Mouse (Mus musculus) spleen, adult 18-20 months (tissue): ENCODE measurements at regions not wholly inside any gene's neighbourhood (a gene's known extent, or its start where the extent isn't known, plus 50 kb on each side); places are given as distances from the start of the nearest gene placed in this dataset.

Source experiments
- DNase-seq, 2 experiments: peaks; one replicate each; pipeline ENCODE4 v3.0.0; 2022; ENCODE audit warnings: mixed read lengths in 2 of 2

GRCm38 (mm10) chr15:51264599-51265163 is 2620.0 kb upstream of the Gm7489 start:
- DNase-seq = no peak

DNA sequence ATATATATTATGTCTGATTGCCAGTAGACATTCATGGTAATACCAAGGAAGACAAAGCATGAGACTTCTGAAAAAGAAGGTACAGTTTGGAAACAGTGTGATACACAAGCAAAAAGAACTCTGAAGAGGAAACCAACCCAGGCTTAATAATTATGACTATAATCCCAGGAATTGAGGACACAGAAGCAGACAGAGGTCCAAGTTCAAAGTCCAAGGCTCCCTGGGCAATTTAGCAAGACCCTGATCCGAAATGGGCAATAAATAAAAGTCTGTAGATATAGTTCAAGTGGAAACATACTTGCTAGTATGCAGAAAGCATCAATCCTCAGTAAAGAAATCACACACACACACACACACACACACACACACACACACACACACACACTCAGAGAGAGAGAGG is 2618.7 kb upstream of the Gm7489 start:
- no peak for DNase-seq

- no peak for DNase-seq
These were observed 2612.9 kb upstream of the Gm7489 start for GRCm38 (mm10) chr15:51271632-51272312.

- DNase-seq = no peak
These were observed 2599.4 kb upstream of the Gm7489 start for GRCm38 (mm10) chr15:51285334-51285733.

DNA sequence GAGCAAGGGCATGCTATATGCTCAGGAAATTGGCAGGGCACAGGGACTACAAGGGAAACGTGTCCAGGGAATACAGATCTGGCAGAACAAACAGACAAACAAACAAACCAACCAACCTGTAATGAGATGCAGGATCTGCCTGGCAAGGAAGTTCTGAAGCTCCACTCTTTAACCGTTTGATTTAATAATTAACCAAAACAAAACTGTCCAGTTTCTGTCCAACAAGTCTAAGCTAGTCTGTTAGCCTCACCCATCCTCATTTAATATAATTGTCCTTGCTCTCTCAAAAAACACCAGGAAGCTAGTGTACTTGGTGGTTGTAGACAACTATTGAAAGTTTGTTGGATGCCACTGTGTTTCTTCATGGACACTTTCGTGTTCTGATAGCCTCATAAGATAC is 2598.4 kb upstream of the Gm7489 start:
- no peak for DNase-seq

DNA sequence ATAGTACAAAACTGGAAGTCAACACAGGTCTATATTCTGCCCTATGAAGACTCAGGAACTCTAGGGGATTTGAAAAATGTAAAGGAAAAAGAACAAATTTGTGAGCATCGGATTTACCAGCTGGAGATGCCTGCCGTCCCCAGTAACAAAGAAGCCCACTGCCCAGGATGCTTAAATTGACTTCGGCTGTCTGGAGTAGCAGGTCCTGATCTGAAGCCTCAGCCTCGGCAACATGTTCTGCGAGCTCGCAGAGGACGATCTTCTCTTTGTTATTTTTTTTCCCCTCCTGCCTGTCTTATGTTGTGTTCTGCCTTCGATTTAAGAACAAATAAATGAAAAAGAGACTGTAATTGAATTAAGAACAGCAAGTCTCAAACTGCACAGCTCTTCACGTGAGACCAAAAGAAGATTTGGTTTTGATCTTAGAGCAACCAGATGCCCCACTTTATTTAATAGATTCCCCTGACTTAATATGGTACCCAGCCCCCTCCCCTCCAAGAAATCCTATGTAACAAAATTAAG is 2595.7 kb upstream of the Gm7489 start:
- no peak for DNase-seq

DNA sequence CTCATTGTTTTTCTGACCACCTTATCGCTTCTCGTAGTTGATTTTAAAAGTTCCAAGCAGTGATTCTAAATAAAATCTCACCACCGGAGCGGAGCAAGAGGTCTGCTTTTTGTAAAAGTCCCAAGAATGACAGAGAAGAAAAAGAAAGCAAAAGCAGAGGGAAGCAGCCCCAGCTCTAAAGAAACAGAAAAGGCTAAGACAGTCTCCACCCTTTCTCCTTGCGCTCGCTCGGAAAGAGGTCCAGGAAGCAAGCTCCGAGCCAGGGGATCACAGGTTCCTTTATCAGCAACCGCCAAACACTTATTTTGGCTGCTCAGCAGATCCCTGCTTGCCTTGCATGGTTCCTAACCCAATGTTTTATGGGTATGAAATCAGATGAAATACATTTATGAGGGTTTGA is 2594.8 kb upstream of the Gm7489 start:
- no peak for DNase-seq

DNA sequence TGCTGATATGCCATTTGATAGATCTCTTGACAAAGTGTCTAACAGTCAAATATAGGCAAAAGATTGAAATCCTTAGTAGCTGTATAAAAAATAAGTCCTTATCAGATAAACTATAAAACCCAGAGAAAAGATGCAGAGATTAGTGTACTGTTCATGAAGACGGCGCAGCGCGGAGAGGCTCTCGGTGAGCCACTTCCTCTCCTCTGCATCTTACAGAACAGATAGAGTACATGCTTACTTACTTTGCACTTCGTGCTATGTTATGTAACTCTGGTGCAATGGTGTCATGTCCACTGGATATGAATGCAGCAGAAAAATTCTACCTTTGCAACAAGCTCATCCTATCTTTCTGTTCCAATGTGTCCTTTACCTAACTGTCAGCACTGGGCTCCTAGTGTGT is 2593.5 kb upstream of the Gm7489 start:
- no peak for DNase-seq

- DNase-seq = no peak
These were observed 2587.9 kb upstream of the Gm7489 start for GRCm38 (mm10) chr15:51296841-51297240.

DNA sequence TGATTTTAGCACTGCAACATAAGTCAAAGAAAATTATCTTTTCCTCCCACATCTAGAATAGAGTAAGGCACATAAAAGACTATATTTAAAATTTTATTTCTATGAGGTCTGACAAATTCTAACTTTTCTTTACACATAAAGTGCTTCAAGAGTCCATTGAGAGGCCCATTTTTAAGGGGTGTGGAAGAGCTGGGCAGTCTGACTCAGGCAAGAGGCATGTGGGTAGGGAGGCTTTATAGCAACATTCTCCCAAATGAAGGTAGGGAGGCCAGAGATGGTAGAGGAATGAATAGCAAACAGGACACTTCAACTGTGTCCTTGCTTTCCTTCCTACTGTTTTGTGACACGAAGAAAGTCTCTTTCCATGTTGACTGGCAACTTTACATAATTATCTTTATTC is 2566.6 kb upstream of the Gm7489 start:
- no peak for DNase-seq

GRCm38 (mm10) chr15:51318760-51319159 is 2565.9 kb upstream of the Gm7489 start:
- no peak for DNase-seq

- DNase-seq = no peak
These were observed 2564.3 kb upstream of the Gm7489 start for GRCm38 (mm10) chr15:51320366-51320894.

- DNase-seq = no peak
These were observed 2561.4 kb upstream of the Gm7489 start for GRCm38 (mm10) chr15:51323284-51323683.

DNA sequence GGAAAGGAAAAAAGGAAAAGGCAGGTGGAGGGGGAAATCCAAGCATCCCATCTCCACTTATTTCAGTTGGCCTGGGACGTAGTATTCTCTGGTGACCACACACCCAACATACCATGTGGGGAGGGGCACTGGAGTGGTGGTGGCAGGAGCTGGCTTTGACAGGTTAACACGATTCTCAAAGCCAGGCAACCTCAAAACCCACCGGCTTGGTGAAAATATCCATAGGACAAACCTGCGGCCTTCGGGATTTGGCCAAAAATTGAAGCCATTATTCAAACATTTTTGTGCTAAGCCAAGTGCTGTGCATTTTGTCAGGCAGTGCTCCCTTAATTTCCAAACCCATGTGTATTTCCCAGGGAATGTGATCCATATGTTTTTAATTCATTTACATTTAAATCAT is 2560.5 kb upstream of the Gm7489 start:
- DNase-seq = no peak

GRCm38 (mm10) chr15:51327702-51328101 is 2557.0 kb upstream of the Gm7489 start:
- no peak for DNase-seq

GRCm38 (mm10) chr15:51336441-51336840 is 2548.3 kb upstream of the Gm7489 start:
- no peak for DNase-seq

DNA sequence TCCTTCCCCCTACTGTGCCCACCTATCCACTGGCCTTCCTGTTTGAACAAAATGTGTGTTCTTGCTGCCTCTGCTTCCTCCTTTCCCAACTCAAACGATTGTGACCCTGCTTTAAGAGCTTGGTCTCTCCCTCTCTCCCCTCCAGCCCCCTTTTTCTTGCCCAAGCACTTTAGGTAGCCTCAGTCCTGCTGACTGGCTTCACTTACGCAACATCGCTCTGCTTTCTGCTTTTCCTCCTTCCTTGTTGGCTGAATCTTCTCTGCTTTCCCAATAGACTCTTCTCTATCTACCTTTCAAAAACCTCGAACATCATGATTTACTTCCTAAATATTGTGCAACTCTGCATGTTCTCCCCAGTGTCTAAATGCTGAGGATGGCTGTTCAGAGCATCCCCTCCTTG is 2538.4 kb upstream of the Gm7489 start:
- DNase-seq = no peak

DNA sequence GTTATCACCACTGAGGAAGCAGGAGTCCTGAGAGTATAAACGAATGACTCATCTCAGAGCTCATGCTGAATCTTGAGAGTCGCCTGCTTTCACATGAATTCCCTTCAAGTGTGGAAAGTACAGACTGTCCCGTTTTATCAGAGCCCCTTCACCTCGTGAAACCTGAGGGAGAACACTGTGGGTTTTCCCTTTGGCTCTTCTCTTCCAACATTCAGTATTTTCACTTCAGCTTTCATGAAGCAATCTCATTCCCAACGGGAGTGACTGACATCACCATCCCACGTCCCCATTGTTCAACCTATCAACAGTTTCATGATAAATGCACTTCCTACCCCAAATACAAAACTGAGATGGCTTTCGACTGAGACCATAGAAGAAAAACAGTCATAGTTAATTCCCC is 2521.3 kb upstream of the Gm7489 start:
- no peak for DNase-seq

DNA sequence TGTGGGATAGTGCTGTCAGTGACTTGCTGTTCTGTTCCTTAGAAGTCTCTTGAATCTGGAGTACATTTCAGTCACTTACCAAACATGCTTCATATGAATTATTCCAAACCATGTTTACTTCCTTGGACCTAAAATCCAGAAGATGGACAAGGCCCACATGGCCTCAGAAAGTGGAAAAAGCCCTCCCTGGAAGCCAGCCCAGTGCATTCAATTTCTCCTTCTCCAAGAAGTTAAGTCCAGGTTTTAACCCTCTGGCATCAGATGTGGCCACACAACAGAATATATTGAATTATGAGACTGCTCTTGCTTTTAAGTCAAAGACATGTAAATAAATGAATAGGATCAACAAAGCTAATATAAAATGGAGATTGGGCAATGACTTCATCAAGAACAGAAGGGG is 2513.5 kb upstream of the Gm7489 start:
- no peak for DNase-seq

- no peak for DNase-seq
These were observed 2494.3 kb upstream of the Gm7489 start for GRCm38 (mm10) chr15:51390383-51390782.

- DNase-seq = no peak
These were observed 2493.4 kb upstream of the Gm7489 start for GRCm38 (mm10) chr15:51391352-51391751.

GRCm38 (mm10) chr15:51392449-51393405 is 2492.0 kb upstream of the Gm7489 start:
- no peak for DNase-seq

GRCm38 (mm10) chr15:51395961-51396360 is 2488.7 kb upstream of the Gm7489 start:
- DNase-seq = no peak
